Mouse (Mus musculus) heart, postnatal 14 days (tissue): Measurements from ENCODE around the gene Cxcr6. TPM values are rescaled to one million over a fixed set of nuclear protein-coding genes. Genes with fewer than 3 reads are reported as not detected.

Experiments
- total RNA-seq, 2 experiments: library from RNA; stranded (reverse); gene quantifications; 2 replicates each; pipeline ENCODE4 v1.2.3; 2021

The Cxcr6 gene
- total RNA-seq, 2 experiments from 2014 or later = 0.20 TPM; not detected in 1

Other genes starting within 250 kb of the Cxcr6 start
- not detected for gene Slc6a20b, start 173.9 kb upstream of the Cxcr6 start, total RNA-seq
- 1 to 10 TPM in 1 of 2 experiments, under 1 TPM in 1; 0.48 to 9.2 TPM for gene Ccr9, start 128.0 kb upstream of the Cxcr6 start, total RNA-seq
- not detected for gene Slc6a20a, start 127.6 kb upstream of the Cxcr6 start, total RNA-seq
- 10 to 100 TPM; 41.3 to 43.5 TPM for gene Lztfl1, start 88.8 kb upstream of the Cxcr6 start, total RNA-seq
- 100 to 1,000 TPM; 250 to 267 TPM for gene Fyco1, start 45.4 kb downstream of the Cxcr6 start, total RNA-seq
- under 1 TPM in 1 of 2 experiments, not detected in 1; 0.05 TPM for gene Xcr1, start 55.6 kb downstream of the Cxcr6 start, total RNA-seq
- gene Ccr1, start 162.2 kb downstream of the Cxcr6 start, total RNA-seq = 1 to 10 TPM; 1.2 to 1.6 TPM
- gene Ccr1l1, start 171.9 kb downstream of the Cxcr6 start, total RNA-seq = not detected
- not detected for gene Ccr3, start 215.5 kb downstream of the Cxcr6 start, total RNA-seq